Mouse (Mus musculus) erythroblast, embryonic 14.5 days (primary cell): ENCODE data around the gene Ttc7.

ENCODE experiments used
- GATA1 ChIP-seq: IDR thresholded peaks from 2 replicates; pipeline ENCODE4 v1.6.1; 2012; ENCODE audit warnings: low read length, inconsistent platforms, mixed read lengths
- TAL1 ChIP-seq: IDR thresholded peaks from 3 replicates; pipeline ENCODE4 v1.6.1; 2012; ENCODE audit warnings: low read length, inconsistent platforms, mixed read lengths

DNA sequence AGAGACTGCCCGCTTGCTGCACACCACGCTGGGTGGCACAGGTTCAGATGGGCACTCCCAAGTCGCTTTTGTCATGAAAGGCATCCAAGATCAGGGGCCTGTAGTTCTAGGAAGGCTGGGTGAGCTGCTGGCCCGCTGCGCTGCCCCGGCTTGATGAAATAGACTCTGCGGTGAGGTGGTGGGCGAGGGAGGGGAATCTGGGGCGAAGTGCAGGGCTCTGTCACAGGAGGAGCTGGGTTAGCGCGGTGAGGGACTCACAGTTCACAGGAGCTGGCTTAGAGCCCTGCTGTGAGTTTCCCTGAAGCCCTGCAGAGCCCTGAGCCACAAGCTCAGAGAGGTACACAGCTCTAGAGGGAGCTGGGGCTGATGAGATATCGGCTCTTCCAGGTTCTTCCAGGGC lies 5.4 kb downstream of the Ttc7 start:
- TF ChIP-seq GATA1 (no peak), TAL1 (no peak)
